Mouse (Mus musculus) neural tube, embryonic 10.5 days (tissue): ENCODE measurements around the gene Arhgef16.

Experiments used
- DNase-seq: peaks from one replicate; pipeline ENCODE4 v3.0.0-alpha.2; 2017; ENCODE audit warnings: low spot score; ENCODE audit errors: extremely low spot score

The Arhgef16 gene

GRCm38 (mm10) chr4:154301466-154301881 lies at the start of gene Arhgef16:
TSS of gene Arhgef16 (minus strand) at chr4:154301676.
- peak; percentile 70 for DNase-seq

- no peak for DNase-seq
Observed at GRCm38 (mm10) chr4:154348197-154348786, 46.8 kb upstream of the Arhgef16 start.

- no peak for DNase-seq
Observed at GRCm38 (mm10) chr4:154346731-154347522, 45.5 kb upstream of the Arhgef16 start.

GRCm38 (mm10) chr4:154336650-154337049 lies 35.2 kb upstream of the Arhgef16 start:
- peak; percentile 34 for DNase-seq

GRCm38 (mm10) chr4:154335761-154336160 lies 34.3 kb upstream of the Arhgef16 start, which contains the start of gene B230104I21Rik:
TSS of gene B230104I21Rik (plus strand) at chr4:154336127.
- DNase-seq: no peak

- peak; percentile 53 for DNase-seq
Observed at GRCm38 (mm10) chr4:154334699-154335402, 33.4 kb upstream of the Arhgef16 start.

GRCm38 (mm10) chr4:154333300-154333699 lies 31.8 kb upstream of the Arhgef16 start:
- DNase-seq: no peak

- DNase-seq: peak; percentile 64
Observed at GRCm38 (mm10) chr4:154331271-154331670, 29.8 kb upstream of the Arhgef16 start.

GRCm38 (mm10) chr4:154330001-154330400 lies 28.5 kb upstream of the Arhgef16 start:
- DNase-seq: no peak

GRCm38 (mm10) chr4:154328836-154329235 lies 27.4 kb upstream of the Arhgef16 start:
- DNase-seq: peak; percentile 84

- DNase-seq: no peak
Observed at GRCm38 (mm10) chr4:154328431-154328830, 27.0 kb upstream of the Arhgef16 start.

GRCm38 (mm10) chr4:154325410-154325809 lies 23.9 kb upstream of the Arhgef16 start:
- DNase-seq: no peak

GRCm38 (mm10) chr4:154313622-154313967 lies 12.1 kb upstream of the Arhgef16 start:
- DNase-seq: no peak

- DNase-seq: no peak
Observed at GRCm38 (mm10) chr4:154312935-154313621, 11.6 kb upstream of the Arhgef16 start.

GRCm38 (mm10) chr4:154312143-154312812 lies 10.8 kb upstream of the Arhgef16 start:
- DNase-seq: no peak

- no peak for DNase-seq
Observed at GRCm38 (mm10) chr4:154310576-154311262, 9.2 kb upstream of the Arhgef16 start.

- no peak for DNase-seq
Observed at GRCm38 (mm10) chr4:154309131-154309530, 7.7 kb upstream of the Arhgef16 start.

- peak; percentile 33 for DNase-seq
Observed at GRCm38 (mm10) chr4:154299541-154300271, 1.8 kb downstream of the Arhgef16 start.

GRCm38 (mm10) chr4:154297761-154298160 lies 3.7 kb downstream of the Arhgef16 start:
- DNase-seq: peak; percentile 34

GRCm38 (mm10) chr4:154294262-154294731 lies 7.2 kb downstream of the Arhgef16 start:
- DNase-seq: no peak
